Mouse (Mus musculus): ENCODE results near the gene Lingo2. TPM values are rescaled to one million over a fixed set of nuclear protein-coding genes. Genes with fewer than 3 reads are reported as not detected.

Gene Lingo2
- polyA plus RNA-seq, 1 experiment from 2014 or later = 0.05 TPM

- H3K4me3 ChIP-seq (ENCODE audit: low read depth, low read length) = no peak overlapping the region
- H3K9me3 ChIP-seq (ENCODE audit: low read length) = no peaks in the 10 kb centered on the region
- no peaks in the 10 kb centered on the region for H3K36me3 ChIP-seq (ENCODE audit: insufficient read depth, low read length)
- no peak overlapping the region for H3K27ac ChIP-seq (ENCODE audit: low read length)
- TF ChIP-seq CTCF (IDR thresholded peaks at IDR 0.05) (no peak), EP300 (IDR thresholded peaks at IDR 0.05) (no peak)
- ATAC-seq (no peak), DNase-seq (ENCODE audit: low spot score) (no peak)
- WGBS = 75% methylated on average over 6 of the region's 6 CpGs
- H3K4me1 ChIP-seq (ENCODE audit: insufficient read depth, low read depth, low read length) = no peaks in the 10 kb centered on the region
- H3K9ac ChIP-seq (replicated peaks; ENCODE audit: low read depth) = no peak overlapping the region
- H3K27me3 ChIP-seq (replicated peaks; ENCODE audit: insufficient read depth, low read length) = no peaks in the 10 kb centered on the region
- no peak overlapping the region for H3K4me2 ChIP-seq (replicated peaks; ENCODE audit: low read depth, low read length)
These were observed 1143.9 kb downstream of the Lingo2 start for GRCm38 (mm10) chr4:35807497-35808210.

- TF ChIP-seq EP300 (IDR thresholded peaks at IDR 0.05) (no peak), CTCF (IDR thresholded peaks at IDR 0.05) (no peak)
- Histone ChIP-seq H3K4me2 (replicated peaks; ENCODE audit: low read depth, low read length) (no peak overlapping the region), H3K9me3 (ENCODE audit: low read length) (no peaks in the 10 kb centered on the region), H3K9ac (replicated peaks; ENCODE audit: low read depth) (no peak overlapping the region), H3K27me3 (replicated peaks; ENCODE audit: insufficient read depth, low read length) (no peaks in the 10 kb centered on the region), H3K27ac (ENCODE audit: low read length) (no peak overlapping the region), H3K36me3 (ENCODE audit: insufficient read depth, low read length) (no peaks in the 10 kb centered on the region), H3K4me1 (ENCODE audit: insufficient read depth, low read depth, low read length) (no peaks in the 10 kb centered on the region), H3K4me3 (ENCODE audit: low read depth, low read length) (no peak overlapping the region)
- no peak for ATAC-seq
- 64% methylated on average over 2 of the region's 2 CpGs for WGBS
- DNase-seq (ENCODE audit: low spot score) = no peak
These were observed 1144.6 kb downstream of the Lingo2 start for GRCm38 (mm10) chr4:35806881-35807464.

- Histone ChIP-seq H3K4me2 (replicated peaks; ENCODE audit: low read depth, low read length) (no peak overlapping the region), H3K36me3 (ENCODE audit: insufficient read depth, low read length) (no peaks in the 10 kb centered on the region), H3K27ac (ENCODE audit: low read length) (no peak overlapping the region), H3K4me3 (ENCODE audit: low read depth, low read length) (no peak overlapping the region), H3K27me3 (replicated peaks; ENCODE audit: insufficient read depth, low read length) (no peaks in the 10 kb centered on the region), H3K4me1 (ENCODE audit: insufficient read depth, low read depth, low read length) (no peaks in the 10 kb centered on the region), H3K9me3 (ENCODE audit: low read length) (no peaks in the 10 kb centered on the region), H3K9ac (replicated peaks; ENCODE audit: low read depth) (no peak overlapping the region)
- TF ChIP-seq EP300 (IDR thresholded peaks at IDR 0.05) (no peak), CTCF (IDR thresholded peaks at IDR 0.05) (no peak)
- WGBS = 63% methylated on average over 5 of the region's 5 CpGs
- DNase-seq (ENCODE audit: low spot score) = no peak
- no peak for ATAC-seq
These were observed 1167.2 kb downstream of the Lingo2 start for GRCm38 (mm10) chr4:35784255-35784921.

GRCm38 (mm10) chr4:35770810-35771209 lies 1180.7 kb downstream of the Lingo2 start:
- ATAC-seq = no peak
- TF ChIP-seq EP300 (IDR thresholded peaks at IDR 0.05) = no peak
- no peak for TF ChIP-seq CTCF (IDR thresholded peaks at IDR 0.05)
- Histone ChIP-seq H3K27me3 (replicated peaks; ENCODE audit: insufficient read depth, low read length) (no peaks in the 10 kb centered on the region), H3K4me2 (replicated peaks; ENCODE audit: low read depth, low read length) (no peak overlapping the region), H3K36me3 (ENCODE audit: insufficient read depth, low read length) (no peaks in the 10 kb centered on the region), H3K4me3 (ENCODE audit: low read depth, low read length) (no peak overlapping the region), H3K27ac (ENCODE audit: low read length) (no peak overlapping the region), H3K9me3 (ENCODE audit: low read length) (no peaks in the 10 kb centered on the region), H3K4me1 (ENCODE audit: insufficient read depth, low read depth, low read length) (no peaks in the 10 kb centered on the region), H3K9ac (replicated peaks; ENCODE audit: low read depth) (no peak overlapping the region)
- no peak for DNase-seq (ENCODE audit: low spot score)
- 73% methylated on average over 7 of the region's 7 CpGs for WGBS

- Histone ChIP-seq H3K9ac (replicated peaks; ENCODE audit: low read depth) (no peak overlapping the region), H3K9me3 (ENCODE audit: low read length) (no peaks in the 10 kb centered on the region), H3K4me2 (replicated peaks; ENCODE audit: low read depth, low read length) (no peak overlapping the region), H3K27ac (ENCODE audit: low read length) (no peak overlapping the region), H3K4me1 (ENCODE audit: insufficient read depth, low read depth, low read length) (no peaks in the 10 kb centered on the region), H3K36me3 (ENCODE audit: insufficient read depth, low read length) (no peaks in the 10 kb centered on the region), H3K27me3 (replicated peaks; ENCODE audit: insufficient read depth, low read length) (no peaks in the 10 kb centered on the region), H3K4me3 (ENCODE audit: low read depth, low read length) (no peak overlapping the region)
- no peak for ATAC-seq
- TF ChIP-seq EP300 (IDR thresholded peaks at IDR 0.05) (no peak), CTCF (IDR thresholded peaks at IDR 0.05) (no peak)
- no peak for DNase-seq (ENCODE audit: low spot score)
- 65% methylated on average over 6 of the region's 6 CpGs for WGBS
These were observed 1184.6 kb downstream of the Lingo2 start for GRCm38 (mm10) chr4:35766905-35767304.

DNA sequence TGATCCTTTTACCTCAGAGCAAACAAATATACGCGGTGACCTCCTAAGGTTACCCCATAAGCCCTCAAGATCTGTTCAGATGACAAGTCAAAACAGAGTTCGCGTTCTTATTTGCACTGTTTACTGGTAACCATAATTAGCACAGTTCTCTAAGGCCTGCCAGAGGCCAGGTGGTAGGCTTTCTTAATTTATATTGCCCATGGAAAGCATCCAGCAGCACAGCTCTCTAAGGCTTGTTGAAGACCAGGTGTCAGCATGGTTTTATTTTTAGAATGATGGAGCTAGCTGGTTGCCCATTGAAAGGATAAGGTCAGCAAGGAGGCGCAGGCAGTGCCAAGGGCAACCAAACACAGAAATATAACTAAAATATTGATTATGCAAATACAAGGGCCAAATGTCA lies 1190.4 kb downstream of the Lingo2 start:
- H3K9ac ChIP-seq (replicated peaks; ENCODE audit: low read depth) = no peak overlapping the region
- DNase-seq (ENCODE audit: low spot score) (no peak), ATAC-seq (no peak)
- no peaks in the 10 kb centered on the region for H3K4me1 ChIP-seq (ENCODE audit: insufficient read depth, low read depth, low read length)
- no peak overlapping the region for H3K4me2 ChIP-seq (replicated peaks; ENCODE audit: low read depth, low read length)
- no peaks in the 10 kb centered on the region for H3K27me3 ChIP-seq (replicated peaks; ENCODE audit: insufficient read depth, low read length)
- TF ChIP-seq EP300 (IDR thresholded peaks at IDR 0.05) (no peak), CTCF (IDR thresholded peaks at IDR 0.05) (no peak)
- H3K36me3 ChIP-seq (ENCODE audit: insufficient read depth, low read length) = no peaks in the 10 kb centered on the region
- H3K9me3 ChIP-seq (ENCODE audit: low read length) = no peaks in the 10 kb centered on the region
- no peak overlapping the region for H3K4me3 ChIP-seq (ENCODE audit: low read depth, low read length)
- H3K27ac ChIP-seq (ENCODE audit: low read length) = no peak overlapping the region
- 71% methylated on average over 5 of the region's 5 CpGs for WGBS
